Comparison of ENCODE assay signal across 8 mouse cellular contexts in the genomic region with DNA sequence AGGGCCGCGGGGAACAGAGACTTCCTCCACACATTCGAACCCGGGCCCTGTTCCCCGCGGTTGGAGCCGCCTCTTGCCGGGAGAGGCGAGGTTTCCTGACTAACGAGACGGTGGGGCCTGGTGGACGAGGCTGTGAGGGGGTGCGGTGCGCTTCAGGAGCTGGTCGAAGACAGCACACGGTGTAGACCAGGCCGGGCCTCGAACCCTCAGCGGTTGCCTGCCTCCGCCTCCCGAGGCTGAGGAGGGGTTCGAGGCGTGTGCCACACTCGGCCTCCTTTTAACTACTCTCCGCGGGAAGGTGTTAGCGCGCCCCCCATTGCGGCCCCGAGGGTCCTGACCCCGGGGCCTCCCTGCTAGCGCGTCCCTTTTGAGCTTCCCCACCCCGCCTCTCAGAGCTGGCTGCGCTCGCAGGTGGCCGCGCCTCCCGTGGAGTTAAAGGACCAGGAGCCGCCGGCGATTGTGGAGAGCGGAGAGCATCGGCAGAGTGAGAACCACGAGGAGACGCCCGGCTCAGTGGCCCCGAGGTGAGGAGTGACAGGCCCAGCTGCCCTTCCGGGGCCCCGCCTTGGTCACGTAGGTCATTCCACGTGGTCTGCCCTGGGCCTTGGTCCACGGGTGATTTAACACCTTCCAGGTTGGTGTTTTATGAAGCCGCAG. TPM values are rescaled to one million over a fixed set of nuclear protein-coding genes. Genes with fewer than 3 reads are reported as not detected.
DNase-seq lines count a peak whose midpoint lies in the region; ATAC-seq and TF ChIP-seq lines count a peak whose summit lies in the region.

No protein-coding gene starts in this region.

- ATAC-seq in lung, embryonic 14.5 days (ENCODE audit: insufficient read depth) = peak; percentile 76
- peak; percentile 55 for ATAC-seq in neural tube, embryonic 15.5 days (ENCODE audit: low FRiP score)

- H3K9me3 ChIP-seq in lung, embryonic 14.5 days (ENCODE audit: low read depth, low read length) = no peaks in the 10 kb centered on the region
- H3K9me3 ChIP-seq in neural tube, embryonic 15.5 days (replicated peaks) = no peaks in the 10 kb centered on the region

- no peaks in the 10 kb centered on the region for H3K27me3 ChIP-seq in lung, embryonic 14.5 days (ENCODE audit: insufficient read depth, low read length)
- H3K27me3 ChIP-seq in neural tube, embryonic 15.5 days (replicated peaks) = peaks cover 7% of the 10 kb centered on the region; the same call in 1 of the 2 replicates

- peaks cover 25% of the 10 kb centered on the region for H3K36me3 ChIP-seq in lung, embryonic 14.5 days (ENCODE audit: insufficient read depth)
- H3K36me3 ChIP-seq in neural tube, embryonic 15.5 days = peaks cover 24% of the 10 kb centered on the region

- WGBS in lung, embryonic 14.5 days = 2% methylated on average over 54 of the region's 54 CpGs
- 4% methylated on average over 54 of the region's 54 CpGs for WGBS in neural tube, embryonic 15.5 days

- H3K4me3 ChIP-seq in layer of hippocampus, adult 2 months = peak overlapping the region; percentile 60
- H3K4me3 ChIP-seq in brown adipose tissue, adult 24 weeks (ENCODE audit: insufficient read depth, low read depth, low read length) = peak overlapping the region; percentile 52
- peak overlapping the region; percentile 49 for H3K4me3 ChIP-seq in lung, embryonic 14.5 days (ENCODE audit: low read depth, low read length)
- peak overlapping the region; percentile 49 for H3K4me3 ChIP-seq in neural tube, embryonic 15.5 days (replicated peaks)

- peak overlapping the region; percentile 99 for H3K4me2 ChIP-seq in lung, embryonic 14.5 days
- H3K4me2 ChIP-seq in neural tube, embryonic 15.5 days = peak overlapping the region; percentile 97

- intact Hi-C loops in gastrocnemius, postnatal 14 days (cut with DNase I; ENCODE audit: low total_unique reads) = no loop called here

- H3K27ac ChIP-seq in layer of hippocampus, adult 2 months = no peak overlapping the region
- H3K27ac ChIP-seq in brown adipose tissue, adult 24 weeks (replicated peaks; ENCODE audit: low read depth, low read length) = no peak overlapping the region
- no peak overlapping the region for H3K27ac ChIP-seq in lung, embryonic 14.5 days (ENCODE audit: low read depth)
- no peak overlapping the region for H3K27ac ChIP-seq in neural tube, embryonic 15.5 days (replicated peaks)

- H3K4me1 ChIP-seq in brown adipose tissue, adult 24 weeks (ENCODE audit: control insufficient read depth, insufficient read depth, insufficient read length, low read length) = peaks cover 3% of the 10 kb centered on the region; the same call in 1 of the 2 replicates
- H3K4me1 ChIP-seq in lung, embryonic 14.5 days (ENCODE audit: insufficient read depth) = peaks cover 8% of the 10 kb centered on the region
- peaks cover 16% of the 10 kb centered on the region for H3K4me1 ChIP-seq in neural tube, embryonic 15.5 days

- no peak for DNase-seq in layer of hippocampus, adult 2 months (ENCODE audit: low spot score in 2 of 2)
- DNase-seq in layer of hippocampus, adult 9-11 months = no peak
- DNase-seq in gastrocnemius, postnatal 14 days = peak; percentile 38
- DNase-seq in kidney, adult 18-20 months = peak; percentile 40
- DNase-seq in lung, embryonic 14.5 days = peak; percentile 61
- DNase-seq in layer of hippocampus, adult 8-10 months (ENCODE audit: low spot score in 2 of 2) = no peak

- no peak for TF ChIP-seq CTCF in layer of hippocampus, adult 2 months (conservative IDR thresholded peaks at IDR 0.05)
- no peak for TF ChIP-seq CTCF in lung, embryonic 14.5 days (IDR thresholded peaks at IDR 0.05; ENCODE audit: low read depth)

- peak overlapping the region; percentile 61 for H3K9ac ChIP-seq in lung, embryonic 14.5 days
- peak overlapping the region; percentile 47 for H3K9ac ChIP-seq in neural tube, embryonic 15.5 days (replicated peaks)

RNA-seq across cellular contexts. Expression of gene Syce2, which starts 0.5 kb away (rescaled TPM):
- total RNA-seq in layer of hippocampus, adult 2 months (2021) = 10 to 100 TPM; 17.6 to 19.8 TPM
- polyA plus RNA-seq in brown adipose tissue, adult 24 weeks (2012; ENCODE audit: insufficient read depth, insufficient read length, missing spikeins) = 3.3 and 3.6 TPM in 2 replicates
- 1 to 10 TPM; 2.1 to 2.6 TPM for total RNA-seq in gastrocnemius, postnatal 14 days (2021)
- polyA plus RNA-seq in lung, embryonic 14.5 days (2014; fragmentation: Nextera tagmentation; extraction: Ambion mirVana) = 79.9 and 94.8 TPM in 2 replicates
- polyA plus RNA-seq in neural tube, embryonic 15.5 days (2015; fragmentation: Nextera tagmentation; extraction: Ambion mirVana) = 26.4 and 49.7 TPM in 2 replicates
- 10 to 100 TPM; 13.0 to 18.4 (median 14.5) TPM for total RNA-seq in layer of hippocampus, adult 8-10 months (2022)

RNA-seq across cellular contexts. Expression of gene Farsa, which starts 15.6 kb away (rescaled TPM):
- 10 to 100 TPM; 49.7 to 58.0 TPM for total RNA-seq in layer of hippocampus, adult 2 months (2021)
- 11.3 and 14.4 TPM in 2 replicates for polyA plus RNA-seq in brown adipose tissue, adult 24 weeks (2012; ENCODE audit: insufficient read depth, insufficient read length, missing spikeins)
- total RNA-seq in gastrocnemius, postnatal 14 days (2021) = 10 to 100 TPM; 24.8 to 25.5 TPM
- polyA plus RNA-seq in lung, embryonic 14.5 days (2014; fragmentation: Nextera tagmentation; extraction: Ambion mirVana) = 92.9 and 103 TPM in 2 replicates
- 105 and 108 TPM in 2 replicates for polyA plus RNA-seq in neural tube, embryonic 15.5 days (2015; fragmentation: Nextera tagmentation; extraction: Ambion mirVana)
- total RNA-seq in layer of hippocampus, adult 8-10 months (2022) = 10 to 100 TPM; 47.2 to 54.8 (median 52.9) TPM

RNA-seq across cellular contexts. Expression of gene Gcdh, which starts 21.3 kb away (rescaled TPM):
- total RNA-seq in layer of hippocampus, adult 2 months (2021) = 10 to 100 TPM; 37.5 to 41.2 TPM
- polyA plus RNA-seq in brown adipose tissue, adult 24 weeks (2012; ENCODE audit: insufficient read depth, insufficient read length, missing spikeins) = 53.8 and 76.8 TPM in 2 replicates
- total RNA-seq in gastrocnemius, postnatal 14 days (2021) = 10 to 100 TPM; 23.3 to 30.0 TPM
- polyA plus RNA-seq in lung, embryonic 14.5 days (2014; fragmentation: Nextera tagmentation; extraction: Ambion mirVana) = 28.1 and 30.4 TPM in 2 replicates
- polyA plus RNA-seq in neural tube, embryonic 15.5 days (2015; fragmentation: Nextera tagmentation; extraction: Ambion mirVana) = 39.8 and 41.3 TPM in 2 replicates
- 10 to 100 TPM; 38.7 to 46.2 (median 40.4) TPM for total RNA-seq in layer of hippocampus, adult 8-10 months (2022)

RNA-seq across cellular contexts. Expression of gene Calr, which starts 25.7 kb away (rescaled TPM):
- 100 to 1,000 TPM; 457 to 504 TPM for total RNA-seq in layer of hippocampus, adult 2 months (2021)
- 211 and 306 TPM in 2 replicates for polyA plus RNA-seq in brown adipose tissue, adult 24 weeks (2012; ENCODE audit: insufficient read depth, insufficient read length, missing spikeins)
- total RNA-seq in gastrocnemius, postnatal 14 days (2021) = 100 to 1,000 TPM; 197 to 229 TPM
- polyA plus RNA-seq in lung, embryonic 14.5 days (2014; fragmentation: Nextera tagmentation; extraction: Ambion mirVana) = 886 and 920 TPM in 2 replicates
- 730 and 802 TPM in 2 replicates for polyA plus RNA-seq in neural tube, embryonic 15.5 days (2015; fragmentation: Nextera tagmentation; extraction: Ambion mirVana)
- total RNA-seq in layer of hippocampus, adult 8-10 months (2022) = 100 to 1,000 TPM; 399 to 630 (median 506) TPM

RNA-seq across cellular contexts. Expression of gene Klf1, which starts 29.3 kb away (rescaled TPM):
- not detected for total RNA-seq in layer of hippocampus, adult 2 months (2021)
- not detected in 2 replicates for polyA plus RNA-seq in brown adipose tissue, adult 24 weeks (2012; ENCODE audit: insufficient read depth, insufficient read length, missing spikeins)
- total RNA-seq in gastrocnemius, postnatal 14 days (2021) = under 1 TPM in 1 of 2 experiments, not detected in 1; 0.23 TPM
- polyA plus RNA-seq in lung, embryonic 14.5 days (2014; fragmentation: Nextera tagmentation; extraction: Ambion mirVana) = 1.8 and 1.9 TPM in 2 replicates
- 0.49 and 1.1 TPM in 2 replicates for polyA plus RNA-seq in neural tube, embryonic 15.5 days (2015; fragmentation: Nextera tagmentation; extraction: Ambion mirVana)
- under 1 TPM in 2 of 4 experiments, not detected in 2; 0.21 to 0.31 TPM for total RNA-seq in layer of hippocampus, adult 8-10 months (2022)

Comparison
In these comparisons a context has a peak if more than half of its experiments do, and no peak if none do; other contexts are left out.
1. DNase-seq: peak in gastrocnemius, postnatal 14 days (single experiment), kidney, adult 18-20 months (single experiment) and lung, embryonic 14.5 days (single experiment); none in layer of hippocampus, adult 2 months (0 of 2), layer of hippocampus, adult 9-11 months (single experiment) and layer of hippocampus, adult 8-10 months (0 of 2).
2. Peak in every context shown above with its lines, with median percentiles within 50 percentile points of each other: H3K4me3 ChIP-seq.